Mouse (Mus musculus) neutrophil, adult 65 days (primary cell): ENCODE data around the gene Pgls. TPM values are rescaled to one million over a fixed set of nuclear protein-coding genes. Genes with fewer than 3 reads are reported as not detected.

ENCODE experiments used
- total RNA-seq: library from RNA; stranded (reverse); gene quantifications from 2 replicates; pipeline ENCODE4 v1.2.4, GENCODE M21; 2023

The Pgls gene
- total RNA-seq = 74.4 and 81.6 TPM in 2 replicates

GRCm38 (mm10) chr8:71591471-71592373, at the start of gene Pgls:
TSS of gene Pgls (plus strand) at chr8:71592176.

GRCm38 (mm10) chr8:71542632-71543343, 49.2 kb upstream of the Pgls start, which contains the start of gene Mvb12a:
TSS of gene Mvb12a (plus strand) at chr8:71542922.

GRCm38 (mm10) chr8:71558071-71558957, 33.7 kb upstream of the Pgls start, which contains the start of gene Tmem221:
TSS of gene Tmem221 (minus strand) at chr8:71558871.

GRCm38 (mm10) chr8:71566501-71566900, 25.5 kb upstream of the Pgls start, which contains the start of gene Nxnl1:
TSS of gene Nxnl1 (minus strand) at chr8:71566601.

GRCm38 (mm10) chr8:71568387-71568937, 23.5 kb upstream of the Pgls start, which contains the start of gene Slc27a1:
TSS of gene Slc27a1 (plus strand) at chr8:71568882.

GRCm38 (mm10) chr8:71597451-71597850, 5.5 kb downstream of the Pgls start, which contains the start of gene Fam129c:
TSS of gene Fam129c (plus strand) at chr8:71597648.

GRCm38 (mm10) chr8:71610822-71611651, 19.1 kb downstream of the Pgls start, which contains the start of gene Colgalt1:
TSS of gene Colgalt1 (plus strand) at chr8:71610998.

Other genes with a start within 250 kb of the Pgls start
- gene Use1, start 225.3 kb upstream of the Pgls start, total RNA-seq = 129 and 136 TPM in 2 replicates
- gene Ocel1, start 220.9 kb upstream of the Pgls start, total RNA-seq = 19.2 and 21.5 TPM in 2 replicates
- 8.2 and 8.6 TPM in 2 replicates for gene Nr2f6, start 210.2 kb upstream of the Pgls start, total RNA-seq
- 0.16 TPM in 1 of 2 replicates, not detected in the other for gene Ushbp1, start 196.4 kb upstream of the Pgls start, total RNA-seq
- 48.3 and 53.8 TPM in 2 replicates for gene Babam1, start 195.3 kb upstream of the Pgls start, total RNA-seq
- gene Ankle1, start 186.2 kb upstream of the Pgls start, total RNA-seq = 11.3 and 13.8 TPM in 2 replicates
- 3.6 and 5.1 TPM in 2 replicates for gene Abhd8, start 128.5 kb upstream of the Pgls start, total RNA-seq
- gene Mrpl34, start 127.2 kb upstream of the Pgls start, total RNA-seq = 17.4 and 18.6 TPM in 2 replicates
- 70.0 and 77.1 TPM in 2 replicates for gene Dda1, start 123.0 kb upstream of the Pgls start, total RNA-seq
- gene Ano8, start 106.2 kb upstream of the Pgls start, total RNA-seq = 3.0 and 3.9 TPM in 2 replicates
- gene Gtpbp3, start 104.1 kb upstream of the Pgls start, total RNA-seq = 7.4 and 8.6 TPM in 2 replicates
- gene Plvap, start 80.4 kb upstream of the Pgls start, total RNA-seq = 0.47 TPM in 1 of 2 replicates, not detected in the other
- not detected in 2 replicates for gene Ccdc194, start 66.5 kb upstream of the Pgls start, total RNA-seq
- gene Bst2, start 54.7 kb upstream of the Pgls start, total RNA-seq = 10.9 and 16.2 TPM in 2 replicates
- gene Mvb12a, start 49.3 kb upstream of the Pgls start, total RNA-seq = 27.6 and 31.6 TPM in 2 replicates
- gene Tmem221, start 33.3 kb upstream of the Pgls start, total RNA-seq = 0.32 TPM in 1 of 2 replicates, not detected in the other
- not detected in 2 replicates for gene Nxnl1, start 25.6 kb upstream of the Pgls start, total RNA-seq
- gene Slc27a1, start 23.3 kb upstream of the Pgls start, total RNA-seq = 0.92 and 1.0 TPM in 2 replicates
- 5.7 and 14.9 TPM in 2 replicates for gene Fam129c, start 5.5 kb downstream of the Pgls start, total RNA-seq
- gene Colgalt1, start 18.8 kb downstream of the Pgls start, total RNA-seq = 41.4 and 44.9 TPM in 2 replicates
- 0.05 TPM in 1 of 2 replicates, not detected in the other for gene Unc13a, start 79.6 kb downstream of the Pgls start, total RNA-seq
- 13.1 and 17.7 TPM in 2 replicates for gene Jak3, start 84.1 kb downstream of the Pgls start, total RNA-seq
- 4.4 and 7.4 TPM in 2 replicates for gene Insl3, start 97.0 kb downstream of the Pgls start, total RNA-seq
- gene B3gnt3, start 109.6 kb downstream of the Pgls start, total RNA-seq = 0.16 TPM in 1 of 2 replicates, not detected in the other
- 35.1 and 36.3 TPM in 2 replicates for gene Fcho1, start 133.5 kb downstream of the Pgls start, total RNA-seq